Mouse (Mus musculus) T-helper 1 cell (primary cell): ENCODE results near the gene Fam207a.

Source experiments
- in situ Hi-C: fragments of 300-600 bp; cut with MboI, MseI; formaldehyde crosslinking; loops from one replicate; pipeline ENCODE4 v1.15.1; 2025; ENCODE audit warnings: high pct_unique_total_duplicates

Gene Fam207a

DNA sequence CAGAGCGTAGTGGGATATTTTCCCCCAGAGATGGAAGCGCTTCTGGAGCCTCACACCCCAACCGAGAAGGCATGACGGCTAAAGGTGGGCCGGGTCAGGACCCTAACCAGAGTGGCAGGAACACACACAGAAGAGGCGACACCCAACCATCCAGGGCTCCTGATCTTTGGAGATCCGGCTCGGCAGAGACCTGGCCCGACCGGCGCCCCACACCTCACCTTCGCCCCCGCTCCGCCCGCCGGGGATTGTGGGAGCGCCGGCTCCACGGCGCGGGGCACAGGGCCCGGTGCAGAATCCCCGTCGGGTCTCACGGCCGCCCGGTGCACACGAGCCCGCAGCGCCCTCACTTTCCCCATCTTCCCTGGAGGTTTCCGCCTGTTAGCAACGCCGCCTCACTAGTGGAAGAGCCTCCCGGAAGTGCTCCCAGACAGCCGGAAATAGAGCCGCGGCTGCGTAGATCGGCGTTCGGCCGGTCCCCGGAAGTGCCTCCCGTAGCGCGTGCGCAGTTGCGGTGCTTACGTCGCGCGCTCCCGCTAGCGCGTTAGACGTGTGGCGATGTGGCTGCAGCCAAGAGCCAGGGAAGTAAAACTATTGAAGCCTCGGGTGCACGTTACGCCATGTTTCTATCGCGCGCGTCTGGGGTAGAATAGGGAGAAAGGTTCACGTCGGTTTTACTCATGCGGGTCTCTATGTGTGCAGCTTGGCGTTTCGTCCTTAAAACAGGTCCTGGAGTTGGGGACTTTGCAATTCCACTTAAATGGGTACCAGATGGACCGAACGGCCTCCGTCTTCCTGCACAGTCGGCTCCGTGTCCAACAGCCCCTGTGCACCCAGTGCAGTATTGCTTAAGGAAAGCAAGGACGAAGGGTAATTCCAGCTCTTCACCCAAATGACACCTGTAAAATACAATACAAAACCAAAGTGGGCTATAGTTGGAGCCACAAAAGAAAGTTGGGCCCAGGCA, at the start of gene Fam207a:
TSS of gene Fam207a (minus strand) at position 401 of the 964 bp plus-strand sequence.
- in situ Hi-C loops: loop anchor here (5.0 to 10.0 kb wide), 2 partner anchors 49 to 107 kb away; partner anchors contain the start of gene Ube2g2

DNA sequence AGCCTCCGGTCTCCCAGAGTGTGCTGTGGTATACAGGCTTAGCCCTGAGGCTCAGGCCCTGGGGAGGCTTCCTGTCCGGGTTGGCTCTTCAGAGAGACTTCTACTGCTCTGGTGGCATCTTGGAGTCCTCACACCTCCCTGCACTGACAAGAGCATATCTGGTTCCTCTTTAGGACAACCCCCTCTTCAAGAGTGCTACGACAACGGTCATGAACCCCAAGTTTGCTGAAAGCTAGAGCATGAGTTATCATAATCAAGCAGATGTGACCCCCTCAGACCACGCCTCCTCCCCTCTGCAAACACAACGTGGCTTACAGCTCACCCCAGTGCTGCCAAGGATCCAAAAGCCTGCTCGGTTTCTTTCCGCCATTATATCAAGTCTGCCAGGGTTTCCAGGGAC, 49.4 kb upstream of the Fam207a start:
- in situ Hi-C loops: loop anchor here (10.0 kb wide), 1 partner anchor 50 kb away; the partner anchor contains the start of gene Fam207a

- in situ Hi-C loops: loop anchor here (10.0 kb wide), 1 partner anchor 47 kb away; the partner anchor contains the start of gene Fam207a
These were observed 45.9 kb upstream of the Fam207a start for GRCm38 (mm10) chr10:77561508-77561907.

DNA sequence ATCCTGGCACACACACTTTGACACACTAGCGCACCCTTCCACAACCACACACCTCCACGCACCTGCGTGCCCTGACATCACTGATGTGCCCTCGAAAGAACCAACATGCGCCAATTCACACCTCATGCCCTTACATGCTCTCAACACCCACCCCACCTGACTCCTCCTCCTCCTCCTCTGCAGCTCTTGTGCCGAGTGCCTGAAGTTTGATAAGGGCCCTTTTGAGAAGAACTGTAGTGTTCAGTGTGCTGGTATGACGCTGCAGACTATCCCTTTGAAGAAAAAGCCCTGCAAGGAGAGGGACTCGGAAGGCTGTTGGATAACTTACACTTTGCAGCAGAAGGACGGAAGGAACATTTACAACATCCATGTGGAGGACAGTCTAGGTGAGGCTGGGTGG, 45.2 kb upstream of the Fam207a start:
- in situ Hi-C loops: loop anchor here (10.0 kb wide), 1 partner anchor 46 kb away; the partner anchor contains the start of gene Fam207a

DNA sequence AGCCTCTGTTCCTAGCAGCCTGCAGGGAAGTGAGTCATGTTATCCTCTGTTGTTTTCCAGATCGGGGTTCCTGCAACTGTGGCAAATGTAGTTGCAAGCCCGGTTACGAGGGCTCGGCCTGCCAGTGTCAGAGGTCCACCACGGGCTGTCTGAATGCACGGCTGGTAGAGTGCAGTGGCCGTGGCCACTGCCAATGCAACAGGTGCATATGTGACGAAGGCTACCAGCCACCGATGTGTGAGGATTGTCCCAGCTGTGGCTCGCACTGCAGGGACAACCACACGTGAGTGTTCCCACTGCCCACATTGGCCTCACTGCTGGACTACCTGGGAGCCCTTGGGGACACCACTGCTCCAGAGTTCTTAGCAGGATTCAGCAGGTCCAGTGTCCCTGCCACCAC, 44.5 kb upstream of the Fam207a start:
- in situ Hi-C loops: loop anchor here (10.0 kb wide), 1 partner anchor 45 kb away; the partner anchor contains the start of gene Fam207a

DNA sequence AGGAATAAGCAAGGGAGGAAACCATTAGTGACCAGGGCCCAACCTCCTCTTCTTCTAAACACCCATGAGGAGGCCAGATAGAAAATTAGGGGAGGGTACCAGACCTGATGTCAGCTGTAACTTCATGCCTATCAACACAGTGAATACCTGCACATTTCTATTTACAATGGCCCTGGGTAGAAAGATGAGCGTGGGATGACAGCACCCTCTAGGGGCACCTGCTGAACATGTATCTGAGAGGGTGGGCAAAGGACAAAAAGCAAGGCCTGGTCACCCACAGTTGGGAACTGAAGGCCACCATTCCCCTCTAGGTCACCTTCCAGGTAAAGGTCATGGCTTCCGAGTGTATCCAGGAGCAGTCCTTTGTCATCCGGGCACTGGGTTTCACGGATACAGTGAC, 42.1 kb upstream of the Fam207a start:
- in situ Hi-C loops: no loop called here

GRCm38 (mm10) chr10:77556631-77557030, 41.0 kb upstream of the Fam207a start:
- in situ Hi-C loops: no loop called here

- in situ Hi-C loops: no loop called here
These were observed 39.3 kb upstream of the Fam207a start for GRCm38 (mm10) chr10:77554918-77555317.

GRCm38 (mm10) chr10:77553285-77553684, 37.7 kb upstream of the Fam207a start:
- in situ Hi-C loops: no loop called here

DNA sequence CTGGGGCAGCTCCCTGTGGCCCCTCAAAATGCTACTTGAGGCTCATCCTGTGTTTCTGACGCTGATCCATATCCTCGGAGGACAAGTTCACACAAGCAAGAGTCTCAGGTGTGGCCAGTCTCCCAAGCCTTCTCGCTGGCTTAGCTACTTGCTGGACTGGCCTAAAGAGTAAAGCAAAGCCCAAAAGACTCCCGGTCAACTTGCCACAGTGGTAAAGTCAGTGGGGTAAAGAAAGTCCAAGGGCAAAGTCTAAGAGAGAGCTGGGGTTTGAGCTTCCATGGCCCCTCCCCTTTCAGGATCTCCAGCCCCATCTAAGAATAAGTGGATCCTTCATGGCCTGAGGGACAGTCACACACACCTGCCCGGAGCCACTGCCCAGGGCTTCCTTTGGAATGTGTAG, 36.6 kb upstream of the Fam207a start:
- in situ Hi-C loops: no loop called here

DNA sequence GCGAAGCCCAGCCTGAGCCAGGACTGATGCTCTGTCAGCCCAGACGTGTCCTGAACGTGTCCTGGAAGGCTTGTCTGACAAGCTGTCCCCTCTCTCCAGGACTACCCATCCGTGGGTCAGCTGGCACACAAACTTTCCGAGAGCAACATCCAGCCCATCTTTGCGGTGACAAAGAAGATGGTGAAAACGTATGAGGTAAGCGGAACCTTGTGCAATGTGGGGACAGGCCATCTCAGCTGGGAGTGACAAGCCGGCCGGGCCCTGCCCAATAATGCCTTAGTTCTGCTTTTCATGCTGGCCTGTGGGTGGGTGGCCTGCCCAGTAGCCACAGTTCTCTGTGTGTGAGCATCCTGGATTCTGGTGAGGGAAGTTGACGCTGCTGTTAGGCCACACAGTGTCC, 35.3 kb upstream of the Fam207a start:
- in situ Hi-C loops: no loop called here

- in situ Hi-C loops: no loop called here
These were observed 33.0 kb upstream of the Fam207a start for GRCm38 (mm10) chr10:77548576-77548975.

- in situ Hi-C loops: no loop called here
These were observed 29.3 kb upstream of the Fam207a start for GRCm38 (mm10) chr10:77544916-77545315.

DNA sequence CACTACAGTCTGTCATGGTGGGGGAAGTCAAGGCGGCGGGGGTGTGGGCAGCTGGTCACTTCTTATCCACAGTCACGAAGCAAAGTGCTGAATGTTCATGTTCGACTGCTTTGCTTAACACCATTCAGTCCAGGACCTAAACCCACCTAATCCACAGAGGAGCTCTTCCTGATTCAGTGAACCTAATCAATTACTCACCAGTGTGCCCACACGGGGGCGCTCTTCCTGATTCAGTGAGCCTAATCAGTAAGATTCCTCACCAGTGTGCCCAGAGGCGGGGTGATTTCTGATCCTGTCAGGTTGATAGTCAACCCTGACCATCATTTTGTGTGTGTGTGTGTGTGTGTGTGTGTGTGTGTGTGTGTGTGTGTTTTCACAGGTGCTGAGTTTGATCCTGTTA, 27.6 kb upstream of the Fam207a start:
- in situ Hi-C loops: no loop called here

DNA sequence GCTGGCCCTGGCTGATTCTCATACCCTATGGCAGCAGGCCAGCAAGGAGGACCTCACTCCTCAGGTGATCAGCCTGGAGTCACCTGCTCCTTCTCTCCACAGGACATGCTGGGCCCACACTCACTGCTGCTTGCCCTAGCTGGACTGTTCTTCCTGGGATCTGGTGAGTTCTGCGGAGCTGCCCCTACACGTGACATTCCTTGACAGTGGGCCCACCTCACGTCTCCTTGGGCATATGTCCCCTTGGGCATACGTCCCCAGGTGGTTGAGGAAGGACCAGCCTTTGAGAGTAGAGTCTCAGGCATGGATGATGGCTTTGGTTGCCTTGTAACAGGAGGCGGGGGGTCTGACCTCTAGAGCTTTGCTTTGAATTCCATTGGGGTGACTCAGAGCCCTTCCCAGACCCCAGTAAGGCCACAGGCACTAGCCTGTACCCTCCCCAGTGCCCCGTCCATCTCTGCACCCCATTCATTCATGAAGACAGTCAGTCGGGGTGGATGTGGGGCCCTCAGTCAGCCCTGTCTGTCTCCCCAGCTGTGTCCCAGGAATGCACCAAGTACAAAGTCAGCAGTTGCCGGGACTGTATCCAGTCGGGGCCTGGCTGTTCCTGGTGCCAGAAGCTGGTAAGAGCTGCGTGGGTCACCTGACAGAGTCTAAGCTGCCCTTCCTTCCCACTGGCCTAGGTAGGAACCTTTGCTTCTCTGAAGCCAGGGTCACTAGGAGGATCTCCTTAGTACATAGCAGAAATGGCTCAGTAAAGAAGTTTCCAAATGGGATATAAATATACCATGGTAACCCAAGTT, 26.5 kb upstream of the Fam207a start:
- in situ Hi-C loops: no loop called here

GRCm38 (mm10) chr10:77540576-77541102, 25.1 kb upstream of the Fam207a start:
- in situ Hi-C loops: no loop called here

GRCm38 (mm10) chr10:77539320-77539945, 23.8 kb upstream of the Fam207a start:
- in situ Hi-C loops: no loop called here

GRCm38 (mm10) chr10:77537215-77538209, 21.9 kb upstream of the Fam207a start:
- in situ Hi-C loops: no loop called here

- in situ Hi-C loops: no loop called here
These were observed 21.1 kb upstream of the Fam207a start for GRCm38 (mm10) chr10:77536727-77537126.

DNA sequence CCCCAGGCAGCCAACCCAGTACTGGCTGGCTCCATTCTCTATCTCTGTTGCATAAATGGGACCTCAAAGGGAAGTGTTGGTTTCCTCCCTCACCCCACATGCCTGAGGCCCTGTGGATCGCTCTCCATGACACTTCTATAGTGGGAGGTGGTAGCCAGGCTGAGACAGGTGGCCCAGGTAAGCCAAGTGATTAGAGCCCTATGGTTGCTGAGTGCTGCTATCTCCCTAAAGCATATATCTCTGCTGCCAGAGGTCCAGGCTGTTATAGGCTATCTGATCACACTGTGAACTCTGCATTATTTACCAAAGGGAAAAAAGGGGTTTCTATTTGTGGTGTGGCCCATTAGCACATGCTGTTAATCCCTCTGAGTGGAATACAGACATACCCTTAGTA, 16.4 kb upstream of the Fam207a start:
- in situ Hi-C loops: no loop called here
